Mouse (Mus musculus) hindbrain, embryonic 15.5 days (tissue): ENCODE results near the gene Slc13a3. TPM values are rescaled to one million over a fixed set of nuclear protein-coding genes. Genes with fewer than 3 reads are reported as not detected.
"Not testable (repeated sequence)": the region's sequence is repeated elsewhere in the genome, so short reads cannot be mapped to it uniquely, and the experiment has no call there.

Experiments
- ATAC-seq: fragments of 200-750 bp; cut with Nextera tagmentation; 2 replicates; pipeline ENCODE4 v1.8.0; 2017; ENCODE audit warnings: low read depth, moderate number of reproducible peaks, moderate TSS enrichment; ENCODE audit not compliant: low FRiP score
- H3K27ac ChIP-seq: fragments of 300-500 bp; sonication (generic); replicated peaks from 2 replicates; pipeline ENCODE4 v1.5.1; 2015; ENCODE audit warnings: mild to moderate bottlenecking, inconsistent platforms
- H3K27me3 ChIP-seq: fragments of 300-500 bp; sonication (generic); 2 replicates; pipeline ENCODE4 v1.6.1; 2015; ENCODE audit warnings: control low read depth, inconsistent platforms
- H3K36me3 ChIP-seq: fragments of 300-500 bp; sonication (generic); 2 replicates; pipeline ENCODE4 v1.6.1; 2015; ENCODE audit warnings: control low read depth, inconsistent platforms
- H3K4me1 ChIP-seq: fragments of 300-500 bp; sonication (generic); replicated peaks from 2 replicates; pipeline ENCODE4 v1.6.1; 2015; ENCODE audit warnings: control low read depth, inconsistent platforms
- H3K4me2 ChIP-seq: fragments of 300-500 bp; sonication (generic); 2 replicates; pipeline ENCODE4 v1.6.1; 2015; ENCODE audit warnings: moderate library complexity, mild to moderate bottlenecking, inconsistent platforms
- H3K4me3 ChIP-seq: fragments of 300-500 bp; sonication (generic); 2 replicates; pipeline ENCODE4 v1.5.1; 2015; ENCODE audit warnings: mild to moderate bottlenecking, inconsistent platforms
- H3K9ac ChIP-seq: fragments of 300-500 bp; sonication (generic); 2 replicates; pipeline ENCODE4 v1.6.1; 2015; ENCODE audit warnings: inconsistent platforms
- H3K9me3 ChIP-seq: fragments of 300-500 bp; sonication (generic); 2 replicates; pipeline ENCODE4 v1.6.1; 2016; ENCODE audit warnings: control low read depth, inconsistent platforms
- WGBS: fragments of 180-500 bp; shearing (Covaris S2); methylation state at CpG from one replicate; pipeline ENCODE4 v1.1.7; 2015; 5-methylcytosine and 5-hydroxymethylcytosine counted together
- polyA plus RNA-seq: library from polyadenylated mRNA; unstranded; fragments of >200 nt; fragmentation: Nextera tagmentation; extraction: Ambion mirVana; gene quantifications from 2 replicates; pipeline ENCODE4 v1.2.1, GENCODE M21; 2015

Slc13a3 gene
- 7.7 and 8.7 TPM in 2 replicates for polyA plus RNA-seq

- Histone ChIP-seq H3K4me2 (peak within 1 kb of the TSS; percentile 58), H3K36me3 (no peaks in the 10 kb centered on the region), H3K4me1 (peaks cover 6% of the 10 kb centered on the region), H3K27me3 (peaks cover 16% of the 10 kb centered on the region; the same call in 1 of the 2 replicates), H3K4me3 (peak within 1 kb of the TSS; percentile 20), H3K27ac (no peak within 1 kb of the TSS), H3K9me3 (no peaks in the 10 kb centered on the region), H3K9ac (no peak within 1 kb of the TSS)
- no peak for ATAC-seq
- WGBS, result 3% methylated on average over 35 of the region's 35 CpGs
Measured at GRCm38 (mm10) chr2:165473003-165473402, at the start of gene Slc13a3. Slc13a3 (minus strand) TSS chr2:165473230.

GRCm38 (mm10) chr2:165515178-165515728 lies 42.2 kb upstream of the Slc13a3 start:
- no peak for ATAC-seq
- no peak overlapping the region for H3K4me2 ChIP-seq
- no peaks in the 10 kb centered on the region for H3K9me3 ChIP-seq
- no peaks in the 10 kb centered on the region for H3K36me3 ChIP-seq
- 94% methylated on average over 20 of the region's 20 CpGs for WGBS
- no peak overlapping the region for H3K27ac ChIP-seq
- H3K9ac ChIP-seq, result no peak overlapping the region
- peaks cover 12% of the 10 kb centered on the region for H3K4me1 ChIP-seq
- H3K4me3 ChIP-seq, result no peak overlapping the region
- H3K27me3 ChIP-seq, result no peaks in the 10 kb centered on the region

DNA sequence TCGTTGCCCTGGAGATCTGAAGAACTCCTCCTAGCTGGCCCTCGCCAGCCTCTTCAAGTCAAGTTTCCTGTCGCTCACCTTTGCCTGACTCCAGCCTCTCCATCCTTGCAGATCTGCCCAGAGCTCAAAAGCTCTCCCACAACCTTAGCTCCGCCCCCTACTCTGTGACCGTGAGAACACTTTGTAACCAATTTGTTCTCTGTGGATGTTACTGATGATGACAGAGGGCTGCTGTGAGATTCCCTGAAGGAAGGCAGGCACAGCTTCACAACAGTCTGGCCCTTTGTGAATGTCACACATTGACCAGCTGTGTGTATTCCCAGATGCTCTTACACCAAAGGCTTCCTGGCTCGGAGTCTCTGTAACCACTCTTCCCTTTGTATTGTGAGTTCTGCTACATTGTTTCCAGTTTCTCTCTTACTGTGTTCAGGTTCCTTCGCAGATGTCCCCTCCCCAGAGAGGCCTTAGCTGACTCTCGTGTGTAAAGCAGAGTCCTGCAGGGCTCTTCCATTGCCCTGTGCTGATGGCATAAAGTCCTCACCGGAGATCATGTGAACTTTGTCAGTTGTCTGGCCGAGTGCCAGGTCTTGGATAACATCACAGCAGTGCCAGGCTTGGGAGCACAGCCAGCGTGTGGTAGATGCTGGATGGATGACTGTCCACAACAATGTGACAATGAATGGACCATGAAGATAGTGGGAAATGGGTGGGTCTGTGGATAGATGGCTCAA lies 40.0 kb upstream of the Slc13a3 start:
- no peak overlapping the region for H3K4me2 ChIP-seq
- ATAC-seq, result no peak
- no peak overlapping the region for H3K4me3 ChIP-seq
- H3K27ac ChIP-seq, result 0 out of 2 replicates have a peak overlapping the region, but pooled peaks have one; percentile 0
- no peak overlapping the region for H3K9ac ChIP-seq
- H3K9me3 ChIP-seq, result no peaks in the 10 kb centered on the region
- WGBS, result 27% methylated on average over 11 of the region's 11 CpGs
- peaks cover 12% of the 10 kb centered on the region for H3K4me1 ChIP-seq
- H3K27me3 ChIP-seq, result no peaks in the 10 kb centered on the region
- no peaks in the 10 kb centered on the region for H3K36me3 ChIP-seq

GRCm38 (mm10) chr2:165512426-165512825 lies 39.4 kb upstream of the Slc13a3 start:
- Histone ChIP-seq H3K4me1 (peaks cover 12% of the 10 kb centered on the region), H3K27me3 (no peaks in the 10 kb centered on the region), H3K9me3 (no peaks in the 10 kb centered on the region), H3K36me3 (no peaks in the 10 kb centered on the region), H3K9ac (no peak overlapping the region), H3K4me2 (no peak overlapping the region), H3K4me3 (no peak overlapping the region), H3K27ac (no peak overlapping the region)
- no peak for ATAC-seq
- 32% methylated on average over 7 of the region's 7 CpGs for WGBS

DNA sequence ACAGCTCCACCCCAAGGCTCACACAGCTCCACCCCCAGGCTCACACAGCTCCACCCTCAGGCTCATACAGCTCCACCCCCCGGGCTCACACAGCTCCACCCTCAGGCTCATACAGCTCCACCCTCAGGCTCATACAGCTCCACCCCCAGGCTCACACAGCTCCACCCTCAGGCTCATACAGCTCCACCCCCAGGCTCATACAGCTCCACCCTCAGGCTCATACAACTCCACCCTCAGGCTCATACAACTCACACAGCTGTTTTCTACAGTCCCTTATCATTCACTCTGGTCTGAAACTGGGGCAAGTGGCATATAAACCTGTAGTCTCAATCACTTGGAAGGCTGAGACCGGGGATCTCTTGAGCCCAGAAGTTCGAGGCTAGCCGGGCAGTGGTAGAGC lies 38.5 kb upstream of the Slc13a3 start:
- not testable (repeated sequence) for H3K9me3 ChIP-seq, H3K27me3 ChIP-seq, H3K36me3 ChIP-seq, H3K4me3 ChIP-seq, ATAC-seq, H3K27ac ChIP-seq, H3K4me2 ChIP-seq, H3K9ac ChIP-seq
- peaks cover 12% of the 10 kb centered on the region for H3K4me1 ChIP-seq
- WGBS, result 84% methylated on average over 4 of the region's 4 CpGs

DNA sequence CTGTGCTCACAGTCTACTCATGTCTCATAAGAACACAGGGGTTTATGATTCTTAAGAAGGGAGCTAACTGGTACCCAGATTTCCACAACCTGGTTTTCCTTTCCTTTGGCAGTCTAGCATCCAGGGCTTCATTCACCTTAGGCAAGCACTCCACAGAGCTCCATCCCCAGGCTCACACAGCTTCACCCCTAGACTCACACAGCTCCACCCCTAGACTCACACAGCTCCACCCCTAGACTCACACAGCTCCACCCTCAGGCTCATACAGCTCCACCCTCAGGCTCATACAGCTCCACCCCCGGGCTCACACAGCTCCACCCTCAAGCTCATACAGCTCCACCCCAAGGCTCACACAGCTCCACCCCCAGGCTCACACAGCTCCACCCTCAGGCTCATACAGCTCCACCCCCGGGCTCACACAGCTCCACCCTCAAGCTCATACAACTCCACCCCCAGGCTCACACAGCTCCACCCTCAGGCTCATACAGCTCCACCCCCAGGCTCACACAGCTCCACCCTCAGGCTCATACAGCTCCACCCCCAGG lies 38.0 kb upstream of the Slc13a3 start:
- not testable (repeated sequence) for H3K27me3 ChIP-seq, H3K4me2 ChIP-seq, H3K4me3 ChIP-seq, H3K27ac ChIP-seq, H3K9me3 ChIP-seq, H3K36me3 ChIP-seq, H3K9ac ChIP-seq, ATAC-seq
- H3K4me1 ChIP-seq, result peaks cover 12% of the 10 kb centered on the region
- WGBS, result 62% methylated on average over 2 of the region's 2 CpGs

- no peak overlapping the region for H3K9ac ChIP-seq
- no peak for ATAC-seq
- 43% methylated on average over 5 of the region's 5 CpGs for WGBS
- H3K27me3 ChIP-seq, result no peaks in the 10 kb centered on the region
- no peak overlapping the region for H3K4me3 ChIP-seq
- no peak overlapping the region for H3K27ac ChIP-seq
- H3K4me1 ChIP-seq, result peaks cover 12% of the 10 kb centered on the region
- H3K4me2 ChIP-seq, result no peak overlapping the region
- H3K9me3 ChIP-seq, result no peaks in the 10 kb centered on the region
- H3K36me3 ChIP-seq, result no peaks in the 10 kb centered on the region
Measured at GRCm38 (mm10) chr2:165510466-165510865, 37.4 kb upstream of the Slc13a3 start.

GRCm38 (mm10) chr2:165509686-165510085 lies 36.7 kb upstream of the Slc13a3 start:
- H3K4me3 ChIP-seq, result no peak overlapping the region
- no peak for ATAC-seq
- WGBS, result 82% methylated on average over 9 of the region's 9 CpGs
- no peak overlapping the region for H3K27ac ChIP-seq
- H3K4me2 ChIP-seq, result no peak overlapping the region
- H3K27me3 ChIP-seq, result no peaks in the 10 kb centered on the region
- H3K36me3 ChIP-seq, result no peaks in the 10 kb centered on the region
- H3K9me3 ChIP-seq, result no peaks in the 10 kb centered on the region
- peaks cover 12% of the 10 kb centered on the region for H3K4me1 ChIP-seq
- H3K9ac ChIP-seq, result no peak overlapping the region

- no peaks in the 10 kb centered on the region for H3K9me3 ChIP-seq
- whole genome bisulfite sequencing, result 4% methylated on average over 28 of the region's 32 CpGs
- peak within 1 kb of the TSS; percentile 30; the same call in 1 of the 2 replicates for H3K9ac ChIP-seq
- no peaks in the 10 kb centered on the region for H3K36me3 ChIP-seq
- no peaks in the 10 kb centered on the region for H3K27me3 ChIP-seq
- H3K4me2 ChIP-seq, result peak within 1 kb of the TSS; percentile 49
- H3K4me1 ChIP-seq, result peaks cover 14% of the 10 kb centered on the region
- ATAC-seq, result peak; percentile 68
- H3K27ac ChIP-seq, result 0 out of 2 replicates have a peak within 1 kb of the TSS, but pooled peaks have one; percentile 14
- peak within 1 kb of the TSS; percentile 24 for H3K4me3 ChIP-seq
Measured at GRCm38 (mm10) chr2:165503259-165504203, 30.5 kb upstream of the Slc13a3 start, which contains the start of gene Slc2a10. Slc2a10 (plus strand) TSS chr2:165503787.

GRCm38 (mm10) chr2:165498816-165499215 lies 25.8 kb upstream of the Slc13a3 start:
- H3K4me1 ChIP-seq, result peaks cover 18% of the 10 kb centered on the region
- no peaks in the 10 kb centered on the region for H3K27me3 ChIP-seq
- no peak overlapping the region for H3K4me2 ChIP-seq
- no peak overlapping the region for H3K27ac ChIP-seq
- no peaks in the 10 kb centered on the region for H3K9me3 ChIP-seq
- no peak for ATAC-seq
- H3K9ac ChIP-seq, result no peak overlapping the region
- H3K36me3 ChIP-seq, result no peaks in the 10 kb centered on the region
- H3K4me3 ChIP-seq, result no peak overlapping the region
- 84% methylated on average over 6 of the region's 6 CpGs for WGBS

DNA sequence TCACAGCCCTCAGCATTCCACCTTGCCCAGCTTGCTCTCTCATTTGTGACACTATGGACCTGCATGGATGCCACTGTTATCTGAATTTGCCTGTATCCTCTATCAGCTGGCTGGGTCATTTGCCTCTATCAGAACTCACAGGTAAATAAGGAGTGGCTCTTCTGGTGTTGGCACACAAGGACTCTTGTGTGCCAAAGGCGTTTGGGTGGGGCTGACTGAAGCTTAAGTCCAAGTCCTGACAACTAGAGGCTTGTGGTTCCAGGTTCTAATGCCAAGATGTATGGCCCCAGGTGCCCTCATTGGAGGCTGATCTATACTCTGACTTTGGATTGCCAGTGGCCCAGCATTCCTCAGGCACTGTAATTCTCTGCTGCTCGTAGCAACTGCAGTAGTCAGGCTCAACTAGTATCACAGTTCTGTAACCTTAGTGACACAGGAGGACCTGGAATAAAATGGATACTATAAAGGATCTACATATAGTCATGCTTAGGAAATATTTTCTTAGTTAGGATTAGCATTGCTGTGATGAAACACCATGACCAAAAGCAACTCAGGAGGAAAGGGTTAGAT lies 24.8 kb upstream of the Slc13a3 start:
- Histone ChIP-seq H3K27ac (no peak overlapping the region), H3K27me3 (no peaks in the 10 kb centered on the region), H3K36me3 (no peaks in the 10 kb centered on the region), H3K9ac (no peak overlapping the region), H3K4me3 (no peak overlapping the region), H3K9me3 (no peaks in the 10 kb centered on the region), H3K4me2 (no peak overlapping the region), H3K4me1 (peaks cover 12% of the 10 kb centered on the region)
- 83% methylated on average over 2 of the region's 2 CpGs for WGBS
- ATAC-seq, result no peak
